Mouse (Mus musculus): ENCODE data around the gene Ccdc158.

GRCm38 (mm10) chr5:92711666-92712290, 36.7 kb upstream of the Ccdc158 start:
- TF ChIP-seq CTCF (conservative IDR thresholded peaks at IDR 0.05; ENCODE audit: low read length) (no peak), NANOG (IDR thresholded peaks at IDR 0.05; ENCODE audit: borderline replicate concordance, low read length) (no peak), POU5F1 (IDR thresholded peaks at IDR 0.05; ENCODE audit: borderline replicate concordance, low read length) (no peak)
